Mouse (Mus musculus) A20 (cell line): Measurements from ENCODE around the gene Xylt1.

Experiments
- DNase-seq: peaks from one replicate; pipeline ENCODE4 v3.0.0-alpha.2; 2011; ENCODE audit warnings: low read depth, low spot score

Xylt1 gene

GRCm38 (mm10) chr7:117380418-117381187 lies at the start of gene Xylt1:
Gene Xylt1 (plus strand): TSS chr7:117380979.
- no peak for DNase-seq

GRCm38 (mm10) chr7:117333936-117334335 lies 46.8 kb upstream of the Xylt1 start:
- no peak for DNase-seq

GRCm38 (mm10) chr7:117356316-117356715 lies 24.5 kb upstream of the Xylt1 start:
- DNase-seq = no peak

- no peak for DNase-seq
These were observed 23.2 kb upstream of the Xylt1 start for GRCm38 (mm10) chr7:117357425-117358194.

- DNase-seq = no peak
These were observed 19.5 kb upstream of the Xylt1 start for GRCm38 (mm10) chr7:117361281-117361680.

GRCm38 (mm10) chr7:117362493-117362892 lies 18.3 kb upstream of the Xylt1 start:
- DNase-seq = no peak

- DNase-seq = no peak
These were observed 12.0 kb upstream of the Xylt1 start for GRCm38 (mm10) chr7:117368647-117369289.

GRCm38 (mm10) chr7:117369290-117369941 lies 11.4 kb upstream of the Xylt1 start:
- DNase-seq = no peak

- DNase-seq = no peak
These were observed 4.9 kb upstream of the Xylt1 start for GRCm38 (mm10) chr7:117375886-117376309.

GRCm38 (mm10) chr7:117377138-117377537 lies 3.6 kb upstream of the Xylt1 start:
- no peak for DNase-seq

- no peak for DNase-seq
These were observed 752 bp upstream of the Xylt1 start for GRCm38 (mm10) chr7:117380036-117380417.

- DNase-seq = no peak
These were observed 606 bp downstream of the Xylt1 start for GRCm38 (mm10) chr7:117381188-117381981.

GRCm38 (mm10) chr7:117382006-117382405 lies 1.2 kb downstream of the Xylt1 start:
- DNase-seq = no peak

- no peak for DNase-seq
These were observed 2.6 kb downstream of the Xylt1 start for GRCm38 (mm10) chr7:117383147-117383940.

GRCm38 (mm10) chr7:117386376-117386775 lies 5.6 kb downstream of the Xylt1 start:
- no peak for DNase-seq

GRCm38 (mm10) chr7:117388284-117388988 lies 7.7 kb downstream of the Xylt1 start:
- no peak for DNase-seq

- no peak for DNase-seq
These were observed 8.3 kb downstream of the Xylt1 start for GRCm38 (mm10) chr7:117389048-117389447.

- DNase-seq = no peak
These were observed 12.2 kb downstream of the Xylt1 start for GRCm38 (mm10) chr7:117392863-117393569.

GRCm38 (mm10) chr7:117393976-117394375 lies 13.2 kb downstream of the Xylt1 start:
- no peak for DNase-seq
